Mouse (Mus musculus) liver, embryonic 14.5 days (tissue): Measurements from ENCODE around the gene Dlgap3. TPM values are rescaled to one million over a fixed set of nuclear protein-coding genes. Genes with fewer than 3 reads are reported as not detected.
A peak's percentile ranks its signal among the peaks of the same experiment; 100 is the strongest.

Experiments used
- ATAC-seq: fragments of 200-750 bp; cut with Nextera tagmentation; 2 replicates; pipeline ENCODE4 v1.8.0; 2017; ENCODE audit warnings: moderate number of reproducible peaks, mild to moderate bottlenecking, moderate library complexity; ENCODE audit not compliant: insufficient read depth
- DNase-seq, 3 experiments: peaks; one replicate each; pipeline ENCODE4 v3.0.0-alpha.2; 2012 to 2013; ENCODE audit warnings: low read depth in 3 of 3, low spot score in 3 of 3
- H3K27ac ChIP-seq: fragments of 300-500 bp; sonication (generic); 2 replicates; pipeline ENCODE4 v1.5.1; 2014; ENCODE audit warnings: moderate library complexity, mild to moderate bottlenecking, control low read depth, inconsistent platforms
- H3K27me3 ChIP-seq: fragments of 300-500 bp; sonication (generic); 2 replicates; pipeline ENCODE4 v1.6.1; 2014; ENCODE audit warnings: mild to moderate bottlenecking, low read length, moderate library complexity; ENCODE audit not compliant: control insufficient read depth, insufficient read depth
- H3K36me3 ChIP-seq: fragments of 300-500 bp; sonication (generic); replicated peaks from 2 replicates; pipeline ENCODE4 v1.6.1; 2014; ENCODE audit warnings: low read depth; ENCODE audit not compliant: control insufficient read depth, insufficient read depth
- H3K4me1 ChIP-seq, 2 experiments: fragments of 200-500 bp in 1 of 2; fragments of 300-500 bp in 1 of 2; sonication (generic) in 1 of 2; replicated peaks; 2 replicates each; pipeline ENCODE4 v1.6.1; 2012 to 2014; ENCODE audit warnings: antibody characterized with exemption in 1 of 2, inconsistent platforms in 1 of 2, low read length in 1 of 2; ENCODE audit not compliant: control insufficient read depth in 2 of 2, insufficient read depth in 2 of 2
- H3K4me2 ChIP-seq: fragments of 300-500 bp; sonication (generic); 2 replicates; pipeline ENCODE4 v1.6.1; 2014; ENCODE audit warnings: low read depth, mild to moderate bottlenecking, control low read depth, moderate library complexity
- H3K4me3 ChIP-seq, 2 experiments: fragments of 200-500 bp in 1 of 2; fragments of 300-500 bp in 1 of 2; sonication (generic) in 1 of 2; 2 replicates each; pipeline ENCODE4 v1.5.1; 2012 to 2014; ENCODE audit warnings: low read depth in 2 of 2, low read length in 2 of 2, mild to moderate bottlenecking in 2 of 2, control low read depth in 1 of 2, inconsistent platforms in 1 of 2, moderate library complexity in 1 of 2; ENCODE audit not compliant: insufficient read depth in 1 of 2
- H3K9ac ChIP-seq: fragments of 300-500 bp; sonication (generic); replicated peaks from 2 replicates; pipeline ENCODE4 v1.6.1; 2014; ENCODE audit warnings: mild to moderate bottlenecking, control low read depth, moderate library complexity
- H3K9me3 ChIP-seq: fragments of 300-500 bp; sonication (generic); 2 replicates; pipeline ENCODE4 v1.6.1; 2016; ENCODE audit warnings: low read length, mixed read lengths; ENCODE audit not compliant: control insufficient read depth
- CTCF ChIP-seq: IDR thresholded peaks from 2 replicates; pipeline ENCODE4 v1.5.1; 2016; ENCODE audit warnings: antibody characterized with exemption, low read depth, control low read depth
- EP300 ChIP-seq: IDR thresholded peaks from 2 replicates; pipeline ENCODE4 v1.6.1; 2016; ENCODE audit warnings: antibody characterized with exemption, low read depth
- WGBS: fragments of 180-500 bp; shearing (Covaris S2); extraction: QIAGEN DNeasy Blood & Tissue Kit; methylation state at CpG from one replicate; pipeline ENCODE4 v1.1.7; 2014; ENCODE audit not compliant: insufficient replicate concordance; 5-methylcytosine and 5-hydroxymethylcytosine counted together
- polyA plus RNA-seq, 2 experiments: library from polyadenylated mRNA; depleted of rRNA in 1 of 2; stranded (reverse) in 1 of 2; unstranded in 1 of 2; fragments of >200 nt; fragmentation: Nextera tagmentation in 1 of 2; extraction: Ambion mirVana in 1 of 2; gene quantifications; 2 replicates each; pipeline versions ENCODE4 v1.2.1 to v1.2.3; 2012 to 2014

Gene Dlgap3
- polyA plus RNA-seq, 2 experiments: 0.24 to 0.28 TPM

- Histone ChIP-seq H3K9me3 (no peaks in the 10 kb centered on the region), H3K9ac (no peak overlapping the region), H3K4me2 (no peak overlapping the region), H3K27ac (no peak overlapping the region), H3K36me3 (no peaks in the 10 kb centered on the region), H3K4me1 (no peaks in the 10 kb centered on the region), H3K4me3 (no peak overlapping the region), H3K27me3 (no peaks in the 10 kb centered on the region)
- WGBS: 51% methylated on average over 8 of the region's 8 CpGs
- DNase-seq: no peak
- no peak for ATAC-seq
- no peak for TF ChIP-seq EP300
- no peak for TF ChIP-seq CTCF
Measured at GRCm38 (mm10) chr4:127192704-127193103, 23.7 kb downstream of the Dlgap3 start.

- TF ChIP-seq EP300: no peak
- no peak for TF ChIP-seq CTCF
- H3K4me2 ChIP-seq: no peak overlapping the region
- WGBS: 52% methylated on average over 14 of the region's 14 CpGs
- no peaks in the 10 kb centered on the region for H3K27me3 ChIP-seq
- H3K27ac ChIP-seq: no peak overlapping the region
- no peaks in the 10 kb centered on the region for H3K4me1 ChIP-seq
- H3K9me3 ChIP-seq: no peaks in the 10 kb centered on the region
- H3K36me3 ChIP-seq: no peaks in the 10 kb centered on the region
- no peak overlapping the region for H3K4me3 ChIP-seq
- DNase-seq (no peak), ATAC-seq (no peak)
- H3K9ac ChIP-seq: no peak overlapping the region
Measured at GRCm38 (mm10) chr4:127193378-127194155, 24.6 kb downstream of the Dlgap3 start.

- no peak overlapping the region for H3K4me3 ChIP-seq
- H3K27ac ChIP-seq: no peak overlapping the region
- H3K9me3 ChIP-seq: no peaks in the 10 kb centered on the region
- TF ChIP-seq EP300 (no peak), CTCF (no peak)
- DNase-seq (no peak), ATAC-seq (no peak)
- 69% methylated on average over 25 of the region's 25 CpGs for WGBS
- no peak overlapping the region for H3K4me2 ChIP-seq
- H3K27me3 ChIP-seq: no peaks in the 10 kb centered on the region
- H3K9ac ChIP-seq: no peak overlapping the region
- no peaks in the 10 kb centered on the region for H3K36me3 ChIP-seq
- H3K4me1 ChIP-seq: no peaks in the 10 kb centered on the region
Measured at GRCm38 (mm10) chr4:127194477-127195269, 25.7 kb downstream of the Dlgap3 start.

- Histone ChIP-seq H3K36me3 (no peaks in the 10 kb centered on the region), H3K4me3 (no peak overlapping the region), H3K27me3 (no peaks in the 10 kb centered on the region), H3K4me2 (no peak overlapping the region), H3K4me1 (no peaks in the 10 kb centered on the region), H3K9ac (no peak overlapping the region), H3K27ac (no peak overlapping the region), H3K9me3 (no peaks in the 10 kb centered on the region)
- no peak for DNase-seq
- ATAC-seq: no peak
- WGBS: 30% methylated on average over 6 of the region's 6 CpGs
- TF ChIP-seq CTCF (no peak), EP300 (no peak)
Measured at GRCm38 (mm10) chr4:127198609-127199008, 29.6 kb downstream of the Dlgap3 start.

DNA sequence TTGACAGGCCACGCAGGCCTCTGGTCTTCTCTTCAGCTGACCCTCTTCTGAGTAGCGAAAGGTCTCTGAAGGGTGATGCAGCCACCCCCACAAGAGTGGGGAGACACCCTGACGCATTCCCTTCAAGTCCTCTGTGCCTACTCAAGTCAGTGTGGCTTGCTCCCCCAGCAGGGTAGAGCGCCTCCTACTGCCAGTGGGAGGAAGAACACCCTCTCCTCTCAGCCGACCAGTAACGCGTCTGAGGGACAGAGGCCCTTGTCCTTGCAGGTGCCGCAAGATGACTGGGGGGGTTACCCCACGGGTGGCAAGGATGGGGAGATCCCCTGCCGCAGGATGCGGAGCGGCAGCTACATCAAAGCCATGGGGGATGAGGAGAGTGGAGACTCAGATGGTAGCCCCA, 30.4 kb downstream of the Dlgap3 start:
- peak; percentile 71 for TF ChIP-seq CTCF
- TF ChIP-seq EP300: no peak
- no peaks in the 10 kb centered on the region for H3K9me3 ChIP-seq
- H3K36me3 ChIP-seq: no peaks in the 10 kb centered on the region
- H3K9ac ChIP-seq: no peak overlapping the region
- H3K27me3 ChIP-seq: no peaks in the 10 kb centered on the region
- no peak for ATAC-seq
- 59% methylated on average over 12 of the region's 12 CpGs for WGBS
- H3K4me1 ChIP-seq: no peaks in the 10 kb centered on the region
- DNase-seq: no peak
- no peak overlapping the region for H3K4me2 ChIP-seq
- H3K27ac ChIP-seq: no peak overlapping the region
- no peak overlapping the region for H3K4me3 ChIP-seq
